Mouse (Mus musculus) erythroblast, embryonic 14.5 days (primary cell): ENCODE data around the gene Rnasek.

Experiments used
- GATA1 ChIP-seq: IDR thresholded peaks from 2 replicates; pipeline ENCODE4 v1.6.1; 2012; ENCODE audit warnings: low read length, inconsistent platforms, mixed read lengths
- TAL1 ChIP-seq: IDR thresholded peaks from 3 replicates; pipeline ENCODE4 v1.6.1; 2012; ENCODE audit warnings: low read length, inconsistent platforms, mixed read lengths

DNA sequence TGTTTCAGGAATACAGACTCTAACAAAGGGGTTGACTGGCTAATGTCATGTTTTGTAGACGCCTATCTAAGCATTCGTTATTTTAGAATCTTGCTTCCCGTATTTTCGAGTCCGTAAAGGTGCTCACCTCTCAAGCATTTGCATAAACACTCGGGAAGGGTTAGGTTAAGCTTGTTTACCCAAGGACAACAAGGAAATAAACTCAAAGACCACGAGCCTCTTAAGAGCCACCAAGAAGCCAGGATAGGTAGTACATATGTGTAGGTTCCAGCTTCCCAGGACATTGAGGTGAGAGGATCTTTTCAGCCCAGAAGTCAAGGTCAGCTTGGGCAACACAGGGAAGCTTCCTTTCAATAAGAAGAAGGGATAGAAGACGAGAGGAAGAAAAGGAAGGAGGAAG lies 40.5 kb downstream of the Rnasek start:
- TF ChIP-seq GATA1: no peak
- no peak for TF ChIP-seq TAL1
